Comparison of ENCODE assay signal across 16 mouse cellular contexts in genomic region chr12:118085291-118085690, GRCm38 (mm10).
DNase-seq lines count a peak whose midpoint lies in the region; ATAC-seq lines count a peak whose summit lies in the region.
"Had no signal": no experiment of that assay in that cellular context is flagged by ENCODE, and none has a peak within 500 bp of the region (broad histone marks: within the 10 kb centered on the region; RNA-seq: fewer than 3 reads in every experiment).

No protein-coding gene starts in this region.

- DNase-seq in cerebellum, adult 11-12 months: peak; percentile 50
- no peak for DNase-seq in cerebellum, adult 8-10 months
- peak; percentile 54 for DNase-seq in cerebellum, adult 9-11 months
- DNase-seq in cerebellum, postnatal 14 days: peak; percentile 41 to 55
- no peak for DNase-seq in adrenal gland, adult 2 months
- DNase-seq: adrenal gland, postnatal 10 days; adrenal gland, postnatal 36 days; forebrain, postnatal 0 days; gastrocnemius, postnatal 10 days; gastrocnemius, postnatal 36 days; kidney, adult 2 months had no signal

- ATAC-seq in cerebellum, adult (ENCODE audit: insufficient number of reproducible peaks, low FRiP score, low TSS enrichment): no peak
- peak; percentile 63; the same call in 1 of the 2 replicates for ATAC-seq in granulocyte monocyte progenitor cell, adult 5-6 weeks (replicated peaks; ENCODE audit: poor library complexity, severe bottlenecking)
- ATAC-seq: activated CD4-positive, CD25-positive, alpha-beta regulatory T cell, adult 4 months; forebrain, embryonic 14.5 days; intestine, postnatal 0 days had no signal

Comparison
In these comparisons a context has a peak if more than half of its experiments do, and no peak if none do; other contexts are left out.
1. DNase-seq: peak in cerebellum, adult 11-12 months (single experiment), cerebellum, adult 9-11 months (single experiment) and cerebellum, postnatal 14 days (2 of 2); none in cerebellum, adult 8-10 months (single experiment) and adrenal gland, adult 2 months (single experiment).